Mouse (Mus musculus) bone marrow, adult 2 months (tissue): ENCODE measurements at regions not wholly inside any gene's neighbourhood (a gene's known extent, or its start where the extent isn't known, plus 50 kb on each side); places are given as distances from the start of the nearest gene placed in this dataset.

Experiments used
- CTCF ChIP-seq: fragments of 200-500 bp; IDR thresholded peaks from 2 replicates; pipeline ENCODE4 v1.5.1; 2011; ENCODE audit warnings: low read length, control low read depth; ENCODE audit not compliant: control insufficient read depth, insufficient read depth
- POLR2A ChIP-seq: fragments of 200-500 bp; IDR thresholded peaks from 2 replicates; pipeline ENCODE4 v1.6.1; 2011; ENCODE audit warnings: low read depth, mild to moderate bottlenecking, control low read depth, low read length, borderline replicate concordance; ENCODE audit not compliant: control insufficient read depth

- no peak for TF ChIP-seq CTCF
- TF ChIP-seq POLR2A, result no peak
Observed at GRCm38 (mm10) chr12:25439029-25439551, 342.1 kb upstream of the Id2 start.
